Mouse (Mus musculus): ENCODE measurements around the gene Dpp6.
A peak's percentile ranks its signal among the peaks of the same experiment; 100 is the strongest.

The Dpp6 gene

GRCm38 (mm10) chr5:26816975-26817941, at the start of gene Dpp6:
TSS of gene Dpp6 (plus strand) at chr5:26817203.
- peak; percentile 9 for DNase-seq (ENCODE audit: low read depth, low spot score)

- DNase-seq (ENCODE audit: low read depth, low spot score), result no peak
These were observed 33.0 kb upstream of the Dpp6 start for GRCm38 (mm10) chr5:26783955-26784354.

- no peak for DNase-seq (ENCODE audit: low read depth, low spot score)
These were observed 21.5 kb upstream of the Dpp6 start for GRCm38 (mm10) chr5:26795524-26795923.

- no peak for DNase-seq (ENCODE audit: low read depth, low spot score)
These were observed 19.0 kb downstream of the Dpp6 start for GRCm38 (mm10) chr5:26835972-26836371.

- DNase-seq (ENCODE audit: low read depth, low spot score), result no peak
These were observed 24.1 kb downstream of the Dpp6 start for GRCm38 (mm10) chr5:26841151-26841550.

GRCm38 (mm10) chr5:26854746-26855145, 37.7 kb downstream of the Dpp6 start:
- DNase-seq (ENCODE audit: low read depth, low spot score), result no peak

GRCm38 (mm10) chr5:26875449-26875848, 58.4 kb downstream of the Dpp6 start:
- DNase-seq (ENCODE audit: low read depth, low spot score), result no peak

GRCm38 (mm10) chr5:26887496-26887895, 70.5 kb downstream of the Dpp6 start:
- DNase-seq (ENCODE audit: low read depth, low spot score), result no peak

GRCm38 (mm10) chr5:26888080-26888479, 71.1 kb downstream of the Dpp6 start:
- DNase-seq (ENCODE audit: low read depth, low spot score), result no peak

- peak; percentile 35 for DNase-seq (ENCODE audit: low read depth, low spot score)
These were observed 77.3 kb downstream of the Dpp6 start for GRCm38 (mm10) chr5:26894346-26894745.

GRCm38 (mm10) chr5:26903786-26904185, 86.8 kb downstream of the Dpp6 start:
- DNase-seq (ENCODE audit: low read depth, low spot score), result peak; percentile 37

GRCm38 (mm10) chr5:26904324-26905041, 87.5 kb downstream of the Dpp6 start:
- peak; percentile 82 for DNase-seq (ENCODE audit: low read depth, low spot score)

- no peak for DNase-seq (ENCODE audit: low read depth, low spot score)
These were observed 90.1 kb downstream of the Dpp6 start for GRCm38 (mm10) chr5:26907151-26907550.

GRCm38 (mm10) chr5:26908612-26909011, 91.6 kb downstream of the Dpp6 start:
- DNase-seq (ENCODE audit: low read depth, low spot score), result no peak

GRCm38 (mm10) chr5:26910353-26910752, 93.3 kb downstream of the Dpp6 start:
- DNase-seq (ENCODE audit: low read depth, low spot score), result no peak

- no peak for DNase-seq (ENCODE audit: low read depth, low spot score)
These were observed 95.0 kb downstream of the Dpp6 start for GRCm38 (mm10) chr5:26911965-26912364.

- no peak for DNase-seq (ENCODE audit: low read depth, low spot score)
These were observed 101.8 kb downstream of the Dpp6 start for GRCm38 (mm10) chr5:26918763-26919162.

GRCm38 (mm10) chr5:26924552-26924951, 107.5 kb downstream of the Dpp6 start:
- DNase-seq (ENCODE audit: low read depth, low spot score), result no peak

- no peak for DNase-seq (ENCODE audit: low read depth, low spot score)
These were observed 115.6 kb downstream of the Dpp6 start for GRCm38 (mm10) chr5:26932413-26933122.

- no peak for DNase-seq (ENCODE audit: low read depth, low spot score)
These were observed 117.9 kb downstream of the Dpp6 start for GRCm38 (mm10) chr5:26934911-26935310.

GRCm38 (mm10) chr5:26941471-26941870, 124.5 kb downstream of the Dpp6 start:
- DNase-seq (ENCODE audit: low read depth, low spot score), result no peak

All from mesoderm, embryonic 11.5 days (tissue).